Mouse (Mus musculus): ENCODE results near the gene Ngp.

- TF ChIP-seq POLR2A (IDR thresholded peaks at IDR 0.05; ENCODE audit: low read depth, low read length) (no peak), CTCF (IDR thresholded peaks at IDR 0.05; ENCODE audit: borderline replicate concordance, insufficient read depth, low read length) (no peak)
These were observed 16.5 kb downstream of the Ngp start for GRCm38 (mm10) chr9:110436041-110436440.

All from embryonic fibroblast, embryonic 13.5 days (primary cell).